Mouse (Mus musculus) ES-Bruce4 (cell line): Measurements from ENCODE around the gene Ift43.

ENCODE experiments used
- CTCF ChIP-seq: IDR thresholded peaks from one replicate; pipeline ENCODE4 v1.8.1; 2011; ENCODE audit warnings: low read depth, low read length
- EP300 ChIP-seq: IDR thresholded peaks from 2 replicates; pipeline ENCODE4 v1.6.1; 2011; ENCODE audit warnings: low read depth, low read length; ENCODE audit not compliant: insufficient read depth
- POLR2A ChIP-seq: IDR thresholded peaks from one replicate; pipeline ENCODE4 v1.8.1; 2011; ENCODE audit warnings: low read length; ENCODE audit not compliant: insufficient read depth

- no peak for TF ChIP-seq CTCF
- TF ChIP-seq POLR2A: no peak
- TF ChIP-seq EP300: no peak
Observed at GRCm38 (mm10) chr12:86078553-86079201, 3.7 kb upstream of the Ift43 start, which contains the start of gene Tgfb3.
